Mouse (Mus musculus) embryonic facial prominence, embryonic 10.5 days (tissue): ENCODE measurements around the gene Irak1. TPM values are rescaled to one million over a fixed set of nuclear protein-coding genes. Genes with fewer than 3 reads are reported as not detected.

Source experiments
- DNase-seq: peaks from one replicate; pipeline ENCODE4 v3.0.0-alpha.2; 2017; ENCODE audit warnings: low spot score
- H3K27ac ChIP-seq: fragments of 300-500 bp; sonication (generic); replicated peaks from 2 replicates; pipeline ENCODE4 v1.5.1; 2016; ENCODE audit warnings: mild to moderate bottlenecking
- H3K27me3 ChIP-seq: fragments of 300-500 bp; sonication (generic); replicated peaks from 2 replicates; pipeline ENCODE4 v1.6.1; 2016; ENCODE audit warnings: low read depth, mild to moderate bottlenecking; ENCODE audit not compliant: poor library complexity, severe bottlenecking
- H3K36me3 ChIP-seq: fragments of 300-500 bp; sonication (generic); replicated peaks from 2 replicates; pipeline ENCODE4 v1.6.1; 2016; ENCODE audit warnings: mild to moderate bottlenecking, moderate library complexity
- H3K4me1 ChIP-seq: fragments of 300-500 bp; sonication (generic); 2 replicates; pipeline ENCODE4 v1.6.1; 2016
- H3K4me3 ChIP-seq: fragments of 300-500 bp; sonication (generic); 2 replicates; pipeline ENCODE4 v1.5.1; 2016; ENCODE audit warnings: mild to moderate bottlenecking, moderate library complexity
- H3K9me3 ChIP-seq: fragments of 300-500 bp; sonication (generic); 2 replicates; pipeline ENCODE4 v1.6.1; 2016; ENCODE audit warnings: mild to moderate bottlenecking
- WGBS: fragments of 180-500 bp; shearing (Covaris S2); methylation state at CpG from one replicate; pipeline ENCODE4 v1.1.7; 2016; 5-methylcytosine and 5-hydroxymethylcytosine counted together
- polyA plus RNA-seq: library from polyadenylated mRNA; unstranded; fragments of >200 nt; fragmentation: Nextera tagmentation; extraction: Ambion mirVana; gene quantifications from 2 replicates; pipeline ENCODE4 v1.2.1, GENCODE M21; 2016

The Irak1 gene
- 54.0 and 62.2 TPM in 2 replicates for polyA plus RNA-seq

- DNase-seq, result peak; percentile 86
- peak within 1 kb of the TSS; percentile 68 for H3K4me3 ChIP-seq
- peaks cover 70% of the 10 kb centered on the region for H3K27me3 ChIP-seq
- H3K36me3 ChIP-seq, result peaks cover 35% of the 10 kb centered on the region
- H3K9me3 ChIP-seq, result no peaks in the 10 kb centered on the region
- 19% methylated on average over 72 of the region's 72 CpGs for WGBS
- peaks cover 12% of the 10 kb centered on the region for H3K4me1 ChIP-seq
- peak within 1 kb of the TSS; percentile 94 for H3K27ac ChIP-seq
Observed at GRCm38 (mm10) chrX:74023188-74024049, at the start of gene Irak1. Irak1 (minus strand) TSS chrX:74023918.

- Histone ChIP-seq H3K4me3 (no peak overlapping the region), H3K36me3 (peaks cover 35% of the 10 kb centered on the region), H3K4me1 (no peaks in the 10 kb centered on the region), H3K27me3 (no peaks in the 10 kb centered on the region), H3K27ac (no peak overlapping the region), H3K9me3 (no peaks in the 10 kb centered on the region)
- DNase-seq, result no peak
Observed at GRCm38 (mm10) chrX:74070794-74071193, 47.1 kb upstream of the Irak1 start.

- WGBS, result 88% methylated on average over 9 of the region's 9 CpGs
- DNase-seq, result no peak
- Histone ChIP-seq H3K4me1 (no peaks in the 10 kb centered on the region), H3K27me3 (no peaks in the 10 kb centered on the region), H3K36me3 (peaks cover 15% of the 10 kb centered on the region), H3K9me3 (no peaks in the 10 kb centered on the region), H3K27ac (no peak overlapping the region), H3K4me3 (no peak overlapping the region)
Observed at GRCm38 (mm10) chrX:74067891-74068290, 44.2 kb upstream of the Irak1 start.

- Histone ChIP-seq H3K27me3 (peaks cover 22% of the 10 kb centered on the region; the same call in 1 of the 2 replicates), H3K27ac (no peak overlapping the region), H3K4me1 (no peaks in the 10 kb centered on the region), H3K36me3 (no peaks in the 10 kb centered on the region), H3K9me3 (no peaks in the 10 kb centered on the region), H3K4me3 (no peak overlapping the region)
- WGBS, result 89% methylated on average over 1 of the region's 1 CpGs
- DNase-seq, result no peak
Observed at GRCm38 (mm10) chrX:74045107-74045506, 21.4 kb upstream of the Irak1 start.

- 85% methylated on average over 5 of the region's 5 CpGs for WGBS
- H3K36me3 ChIP-seq, result peaks cover 42% of the 10 kb centered on the region
Observed at GRCm38 (mm10) chrX:74037702-74038375, 14.1 kb upstream of the Irak1 start.

GRCm38 (mm10) chrX:74030000-74030399 is 6.3 kb upstream of the Irak1 start:
- H3K4me3 ChIP-seq, result no peak overlapping the region
- no peaks in the 10 kb centered on the region for H3K4me1 ChIP-seq
- peaks cover 58% of the 10 kb centered on the region for H3K27me3 ChIP-seq
- DNase-seq, result no peak
- WGBS, result 52% methylated on average over 1 of the region's 1 CpGs
- H3K36me3 ChIP-seq, result peaks cover 20% of the 10 kb centered on the region
- no peaks in the 10 kb centered on the region for H3K9me3 ChIP-seq
- H3K27ac ChIP-seq, result no peak overlapping the region

More at GRCm38 (mm10) chrX:74037702-74038375, 14.1 kb upstream of the Irak1 start:
- no peak for DNase-seq
- Histone ChIP-seq H3K4me1 (no peaks in the 10 kb centered on the region), H3K4me3 (no peak overlapping the region), H3K27ac (no peak overlapping the region), H3K9me3 (no peaks in the 10 kb centered on the region), H3K27me3 (peaks cover 28% of the 10 kb centered on the region)

- no peaks in the 10 kb centered on the region for H3K9me3 ChIP-seq
- H3K4me1 ChIP-seq, result peaks cover 12% of the 10 kb centered on the region
- H3K27ac ChIP-seq, result peak overlapping the region; percentile 94
- peaks cover 42% of the 10 kb centered on the region for H3K36me3 ChIP-seq
- peak overlapping the region; percentile 68 for H3K4me3 ChIP-seq
- no peak for DNase-seq
- 39% methylated on average over 6 of the region's 6 CpGs for WGBS
- peaks cover 66% of the 10 kb centered on the region for H3K27me3 ChIP-seq
Observed at GRCm38 (mm10) chrX:74022795-74023187, 927 bp downstream of the Irak1 start.

GRCm38 (mm10) chrX:74014597-74014996 is 9.1 kb downstream of the Irak1 start:
- Histone ChIP-seq H3K36me3 (peaks cover 37% of the 10 kb centered on the region), H3K4me1 (no peaks in the 10 kb centered on the region), H3K4me3 (no peak overlapping the region), H3K27me3 (peaks cover 26% of the 10 kb centered on the region; the same call in 1 of the 2 replicates), H3K9me3 (no peaks in the 10 kb centered on the region), H3K27ac (no peak overlapping the region)
- no peak for DNase-seq
- WGBS, result 96% methylated on average over 1 of the region's 1 CpGs

- H3K4me3 ChIP-seq, result no peak overlapping the region
- WGBS, result 31% methylated on average over 8 of the region's 8 CpGs
- peak; percentile 10 for DNase-seq
- no peaks in the 10 kb centered on the region for H3K36me3 ChIP-seq
- 0 out of 2 replicates have a peak, but pooled peaks cover 4% of the 10 kb centered on the region for H3K4me1 ChIP-seq
- H3K9me3 ChIP-seq, result no peaks in the 10 kb centered on the region
- no peak overlapping the region for H3K27ac ChIP-seq
- no peaks in the 10 kb centered on the region for H3K27me3 ChIP-seq
Observed at GRCm38 (mm10) chrX:74008063-74008462, 15.7 kb downstream of the Irak1 start.

GRCm38 (mm10) chrX:74006401-74006800 is 17.3 kb downstream of the Irak1 start:
- no peak for DNase-seq
- Histone ChIP-seq H3K27me3 (no peaks in the 10 kb centered on the region), H3K27ac (no peak overlapping the region), H3K4me1 (0 out of 2 replicates have a peak, but pooled peaks cover 4% of the 10 kb centered on the region), H3K9me3 (no peaks in the 10 kb centered on the region), H3K4me3 (no peak overlapping the region), H3K36me3 (no peaks in the 10 kb centered on the region)
- WGBS, result 84% methylated on average over 21 of the region's 21 CpGs

- Histone ChIP-seq H3K27ac (no peak overlapping the region), H3K36me3 (no peaks in the 10 kb centered on the region), H3K9me3 (no peaks in the 10 kb centered on the region), H3K27me3 (no peaks in the 10 kb centered on the region), H3K4me3 (no peak overlapping the region), H3K4me1 (peaks cover 12% of the 10 kb centered on the region; the same call in 1 of the 2 replicates)
- no peak for DNase-seq
- 72% methylated on average over 2 of the region's 2 CpGs for WGBS
Observed at GRCm38 (mm10) chrX:74003644-74004043, 20.1 kb downstream of the Irak1 start.

GRCm38 (mm10) chrX:74001024-74001423 is 22.7 kb downstream of the Irak1 start:
- WGBS, result 78% methylated on average over 3 of the region's 3 CpGs

More at GRCm38 (mm10) chrX:74001024-74001423, 22.7 kb downstream of the Irak1 start:
- Histone ChIP-seq H3K27ac (no peak overlapping the region), H3K9me3 (no peaks in the 10 kb centered on the region), H3K27me3 (no peaks in the 10 kb centered on the region), H3K4me1 (peaks cover 9% of the 10 kb centered on the region; the same call in 1 of the 2 replicates), H3K36me3 (no peaks in the 10 kb centered on the region), H3K4me3 (no peak overlapping the region)
- no peak for DNase-seq
